Mouse (Mus musculus): ENCODE data around the gene Hmcn1.

GRCm38 (mm10) chr1:150798651-150799050, 194.6 kb downstream of the Hmcn1 start:
- TF ChIP-seq CTCF (IDR thresholded peaks at IDR 0.05; ENCODE audit: control insufficient read depth, insufficient read depth, low read length) (no peak), POLR2A (IDR thresholded peaks at IDR 0.05; ENCODE audit: borderline replicate concordance, control insufficient read depth, low read depth, low read length) (no peak)
